Mouse (Mus musculus): ENCODE data around the gene Tmem88b.

DNA sequence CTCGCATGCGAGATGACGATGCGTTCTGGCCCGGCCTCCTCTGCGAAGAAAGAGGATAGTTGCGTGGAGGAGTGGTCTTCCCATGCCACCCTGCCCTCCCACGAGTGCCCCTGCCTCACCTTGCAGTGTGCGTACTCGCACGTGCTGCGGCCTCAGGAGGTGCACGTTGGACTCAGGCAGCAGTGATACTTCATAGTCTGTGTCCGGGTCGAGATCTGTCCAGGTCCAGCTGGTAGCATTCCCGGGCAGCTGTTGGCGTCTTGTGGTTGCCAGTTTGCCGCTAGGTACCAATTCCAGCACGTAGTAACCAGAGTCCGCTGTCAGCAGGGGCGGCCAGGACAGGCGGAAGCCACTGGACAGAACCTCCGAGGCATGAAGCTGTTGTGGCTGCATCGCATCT lies 15.0 kb downstream of the Tmem88b start:
- TF ChIP-seq CTCF (conservative IDR thresholded peaks at IDR 0.05; ENCODE audit: low read length) = no peak
- no peak for TF ChIP-seq POU5F1 (IDR thresholded peaks at IDR 0.05; ENCODE audit: borderline replicate concordance, low read length)
- TF ChIP-seq NANOG (IDR thresholded peaks at IDR 0.05; ENCODE audit: borderline replicate concordance, low read length) = no peak

Measured in E14TG2a.4 (cell line).